ENCODE assay signal across 8 mouse cellular contexts in the genomic region with DNA sequence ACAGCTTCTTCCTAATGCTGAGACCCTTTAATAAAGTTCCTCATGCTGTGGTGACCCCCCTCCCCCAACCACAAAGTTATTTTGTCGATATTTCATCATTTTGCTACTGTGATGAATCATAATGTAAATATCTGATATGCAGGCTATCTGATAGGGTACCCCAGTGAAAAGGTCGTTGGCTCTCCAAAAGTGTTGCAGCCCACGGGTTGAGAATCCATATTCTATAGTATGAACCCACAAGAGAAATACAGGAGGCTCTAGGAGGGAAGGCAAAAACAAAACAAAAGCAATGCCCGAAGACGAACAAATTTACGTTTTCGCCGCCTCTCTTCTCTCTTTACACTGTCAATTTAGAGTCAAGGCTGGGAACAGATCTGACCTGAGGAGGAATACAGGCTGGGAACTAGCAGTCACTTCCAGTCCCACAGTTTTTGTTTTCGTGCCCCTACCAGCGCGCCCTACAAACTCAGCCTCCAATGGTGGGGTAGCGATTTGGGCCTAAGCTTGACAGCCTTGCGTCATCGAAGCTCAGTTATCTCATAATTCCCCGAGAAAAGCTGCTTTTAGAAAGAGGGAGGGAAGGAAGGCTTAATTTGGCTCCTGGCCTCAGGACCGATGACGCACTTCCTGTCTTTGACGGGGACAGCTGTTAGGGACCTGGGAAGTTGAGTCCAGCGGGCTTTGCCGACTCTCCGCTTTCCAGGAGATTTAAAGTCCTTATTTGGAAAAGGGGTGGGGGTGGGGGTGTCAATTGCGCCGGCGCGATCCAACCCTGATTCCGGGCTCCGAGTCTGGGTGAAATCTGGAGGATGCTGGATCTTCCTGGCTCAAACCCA. TPM values are rescaled to one million over a fixed set of nuclear protein-coding genes. Genes with fewer than 3 reads are reported as not detected.
A peak's percentile ranks its signal among the peaks of the same experiment; 100 is the strongest.
DNase-seq lines count a peak whose midpoint lies in the region; ATAC-seq and TF ChIP-seq lines count a peak whose summit lies in the region.

No protein-coding gene starts in this region.

- H3K9me3 ChIP-seq in forebrain, embryonic 13.5 days (replicated peaks) = no peaks in the 10 kb centered on the region
- no peaks in the 10 kb centered on the region for H3K9me3 ChIP-seq in heart, postnatal 0 days (replicated peaks; ENCODE audit: control insufficient read depth, low read length)
- no peaks in the 10 kb centered on the region for H3K9me3 ChIP-seq in liver, embryonic 14.5 days (ENCODE audit: control insufficient read depth, low read length)
- H3K9me3 ChIP-seq in stomach, embryonic 15.5 days = no peaks in the 10 kb centered on the region

- H3K4me1 ChIP-seq in forebrain, embryonic 13.5 days = peaks cover 6% of the 10 kb centered on the region
- H3K4me1 ChIP-seq in heart, postnatal 0 days (ENCODE audit: control insufficient read depth, insufficient read depth) = 0 out of 2 replicates have a peak, but pooled peaks cover 10% of the 10 kb centered on the region
- peaks cover 13 to 16% of the 10 kb centered on the region in 2 experiments for H3K4me1 ChIP-seq in liver, embryonic 14.5 days (replicated peaks; ENCODE audit: control insufficient read depth in 2 of 2, insufficient read depth in 2 of 2, low read length in 1 of 2)
- no peaks in the 10 kb centered on the region for H3K4me1 ChIP-seq in stomach, embryonic 15.5 days

- DNase-seq in ES-CJ7 (ENCODE audit: low read depth, low spot score) = peak; percentile 90
- DNase-seq in cerebellum, adult 11 months = peak; percentile 79
- DNase-seq in heart, postnatal 0 days (ENCODE audit: low spot score) = peak; percentile 95
- DNase-seq in kidney, postnatal 36 days = peak; percentile 87 to 89
- DNase-seq in liver, embryonic 14.5 days (ENCODE audit: low read depth in 3 of 3, low spot score in 3 of 3) = peak; percentile 62 to 73 (median 71)
- DNase-seq in neural tube, embryonic 10.5 days (ENCODE audit: extremely low spot score, low spot score) = peak; percentile 79

- peak overlapping the region; percentile 67 for H3K4me2 ChIP-seq in forebrain, embryonic 13.5 days
- H3K4me2 ChIP-seq in heart, postnatal 0 days (ENCODE audit: low read depth, low read length) = peak overlapping the region; percentile 77
- peak overlapping the region; percentile 86 for H3K4me2 ChIP-seq in liver, embryonic 14.5 days (ENCODE audit: low read depth)
- peak overlapping the region; percentile 73 for H3K4me2 ChIP-seq in stomach, embryonic 15.5 days

- TF ChIP-seq EP300 in heart, postnatal 0 days (IDR thresholded peaks at IDR 0.05; ENCODE audit: low read depth) = no peak
- TF ChIP-seq EP300 in liver, embryonic 14.5 days (IDR thresholded peaks at IDR 0.05; ENCODE audit: low read depth) = no peak

- H3K27me3 ChIP-seq in forebrain, embryonic 13.5 days = 0 out of 2 replicates have a peak, but pooled peaks cover 8% of the 10 kb centered on the region
- H3K27me3 ChIP-seq in heart, postnatal 0 days (ENCODE audit: control insufficient read depth, insufficient read depth, low read length) = no peaks in the 10 kb centered on the region
- H3K27me3 ChIP-seq in liver, embryonic 14.5 days (ENCODE audit: control insufficient read depth, insufficient read depth, low read length) = no peaks in the 10 kb centered on the region
- no peaks in the 10 kb centered on the region for H3K27me3 ChIP-seq in stomach, embryonic 15.5 days (replicated peaks)

- no peak for TF ChIP-seq CTCF in heart, postnatal 0 days (IDR thresholded peaks at IDR 0.05; ENCODE audit: low read depth)
- TF ChIP-seq CTCF in liver, embryonic 14.5 days (IDR thresholded peaks at IDR 0.05; ENCODE audit: low read depth) = no peak

- H3K4me3 ChIP-seq in forebrain, embryonic 13.5 days = peak overlapping the region; percentile 47
- H3K4me3 ChIP-seq in heart, postnatal 0 days (ENCODE audit: low read depth, low read length) = peak overlapping the region; percentile 56
- peak overlapping the region; percentile 52 to 62 for H3K4me3 ChIP-seq in liver, embryonic 14.5 days (ENCODE audit: insufficient read depth in 1 of 2, low read depth in 2 of 2, low read length in 2 of 2)
- peak overlapping the region; percentile 50 for H3K4me3 ChIP-seq in stomach, embryonic 15.5 days (replicated peaks)

- H3K9ac ChIP-seq in forebrain, embryonic 13.5 days = peak overlapping the region; percentile 68
- peak overlapping the region; percentile 65 for H3K9ac ChIP-seq in heart, postnatal 0 days (replicated peaks; ENCODE audit: low read depth, low read length)
- peak overlapping the region; percentile 79 for H3K9ac ChIP-seq in liver, embryonic 14.5 days (replicated peaks)
- peak overlapping the region; percentile 23; the same call in 1 of the 2 replicates for H3K9ac ChIP-seq in stomach, embryonic 15.5 days

- H3K36me3 ChIP-seq in forebrain, embryonic 13.5 days (ENCODE audit: poor library complexity, severe bottlenecking) = no peaks in the 10 kb centered on the region
- no peaks in the 10 kb centered on the region for H3K36me3 ChIP-seq in heart, postnatal 0 days (replicated peaks; ENCODE audit: control insufficient read depth, insufficient read depth, low read length)
- H3K36me3 ChIP-seq in liver, embryonic 14.5 days (replicated peaks; ENCODE audit: control insufficient read depth, insufficient read depth, low read depth) = no peaks in the 10 kb centered on the region
- H3K36me3 ChIP-seq in stomach, embryonic 15.5 days = no peaks in the 10 kb centered on the region

- peak overlapping the region; percentile 52; the same call in 1 of the 2 replicates for H3K27ac ChIP-seq in forebrain, embryonic 13.5 days
- H3K27ac ChIP-seq in heart, postnatal 0 days (ENCODE audit: low read depth) = peak overlapping the region; percentile 91
- peak overlapping the region; percentile 49 for H3K27ac ChIP-seq in liver, embryonic 14.5 days
- peak overlapping the region; percentile 76; the same call in 1 of the 2 replicates for H3K27ac ChIP-seq in stomach, embryonic 15.5 days

- ATAC-seq in forebrain, embryonic 13.5 days = peak; percentile 97
- ATAC-seq in heart, postnatal 0 days (ENCODE audit: insufficient read depth, low read depth) = peak; percentile 93
- ATAC-seq in liver, embryonic 14.5 days (ENCODE audit: insufficient read depth) = peak; percentile 80
- ATAC-seq in stomach, embryonic 15.5 days (ENCODE audit: insufficient read depth, low FRiP score, low read depth) = peak; percentile 88

- WGBS in forebrain, embryonic 13.5 days = 5% methylated on average over 27 of the region's 27 CpGs
- 3% methylated on average over 27 of the region's 27 CpGs for WGBS in heart, postnatal 0 days
- 4% methylated on average over 27 of the region's 27 CpGs for WGBS in liver, embryonic 14.5 days (ENCODE audit: insufficient replicate concordance)
- WGBS in stomach, embryonic 15.5 days = 3% methylated on average over 27 of the region's 27 CpGs

RNA-seq across cellular contexts. Expression of a gene that starts 5.6 kb away (rescaled TPM):
- polyA plus RNA-seq in forebrain, embryonic 13.5 days (2015; fragmentation: Nextera tagmentation; extraction: Ambion mirVana) = 97.9 and 98.4 TPM in 2 replicates
- total RNA-seq in heart, postnatal 0 days (2014; rRNA removed; ENCODE audit: low replicate concordance) = 32.7 and 40.8 TPM in 2 replicates
- polyA plus RNA-seq in heart, postnatal 0 days (2015; fragmentation: Nextera tagmentation; extraction: Ambion mirVana) = 49.1 and 54.5 TPM in 2 replicates
- 18.6 and 24.5 TPM in 2 replicates for polyA plus RNA-seq in liver, embryonic 14.5 days (2012; rRNA removed)
- 23.0 and 25.6 TPM in 2 replicates for polyA plus RNA-seq in liver, embryonic 14.5 days (2014; fragmentation: Nextera tagmentation; extraction: Ambion mirVana)
- polyA plus RNA-seq in stomach, embryonic 15.5 days (2015; fragmentation: Nextera tagmentation; extraction: Ambion mirVana) = 77.7 and 80.7 TPM in 2 replicates

RNA-seq across cellular contexts. Expression of a gene that starts 32.7 kb away (rescaled TPM):
- 3.7 and 4.4 TPM in 2 replicates for polyA plus RNA-seq in forebrain, embryonic 13.5 days (2015; fragmentation: Nextera tagmentation; extraction: Ambion mirVana)
- total RNA-seq in heart, postnatal 0 days (2014; rRNA removed; ENCODE audit: low replicate concordance) = 1.7 and 1.9 TPM in 2 replicates
- polyA plus RNA-seq in heart, postnatal 0 days (2015; fragmentation: Nextera tagmentation; extraction: Ambion mirVana) = 1.5 and 2.1 TPM in 2 replicates
- 0.94 and 1.3 TPM in 2 replicates for polyA plus RNA-seq in liver, embryonic 14.5 days (2012; rRNA removed)
- polyA plus RNA-seq in liver, embryonic 14.5 days (2014; fragmentation: Nextera tagmentation; extraction: Ambion mirVana) = 1.2 and 2.0 TPM in 2 replicates
- 2.5 and 2.6 TPM in 2 replicates for polyA plus RNA-seq in stomach, embryonic 15.5 days (2015; fragmentation: Nextera tagmentation; extraction: Ambion mirVana)

RNA-seq across cellular contexts. Expression of a gene that starts 45.3 kb away (rescaled TPM):
- polyA plus RNA-seq in forebrain, embryonic 13.5 days (2015; fragmentation: Nextera tagmentation; extraction: Ambion mirVana) = 21.7 and 25.4 TPM in 2 replicates
- 14.1 and 17.5 TPM in 2 replicates for total RNA-seq in heart, postnatal 0 days (2014; rRNA removed; ENCODE audit: low replicate concordance)
- polyA plus RNA-seq in heart, postnatal 0 days (2015; fragmentation: Nextera tagmentation; extraction: Ambion mirVana) = 19.5 and 22.4 TPM in 2 replicates
- polyA plus RNA-seq in liver, embryonic 14.5 days (2012; rRNA removed) = 7.0 and 9.5 TPM in 2 replicates
- 4.2 and 4.6 TPM in 2 replicates for polyA plus RNA-seq in liver, embryonic 14.5 days (2014; fragmentation: Nextera tagmentation; extraction: Ambion mirVana)
- polyA plus RNA-seq in stomach, embryonic 15.5 days (2015; fragmentation: Nextera tagmentation; extraction: Ambion mirVana) = 33.0 and 36.3 TPM in 2 replicates

RNA-seq across cellular contexts. Expression of a gene that starts 45.6 kb away (rescaled TPM):
- polyA plus RNA-seq in forebrain, embryonic 13.5 days (2015; fragmentation: Nextera tagmentation; extraction: Ambion mirVana) = 16.4 and 18.1 TPM in 2 replicates
- total RNA-seq in heart, postnatal 0 days (2014; rRNA removed; ENCODE audit: low replicate concordance) = 3.6 and 7.8 TPM in 2 replicates
- 5.2 TPM in 2 replicates for polyA plus RNA-seq in heart, postnatal 0 days (2015; fragmentation: Nextera tagmentation; extraction: Ambion mirVana)
- 1.2 and 2.5 TPM in 2 replicates for polyA plus RNA-seq in liver, embryonic 14.5 days (2012; rRNA removed)
- polyA plus RNA-seq in liver, embryonic 14.5 days (2014; fragmentation: Nextera tagmentation; extraction: Ambion mirVana) = 2.9 and 4.0 TPM in 2 replicates
- polyA plus RNA-seq in stomach, embryonic 15.5 days (2015; fragmentation: Nextera tagmentation; extraction: Ambion mirVana) = 9.9 and 10.0 TPM in 2 replicates

Comparison
In these comparisons a context has a peak if more than half of its experiments do, and no peak if none do; other contexts are left out.
1. Peak in every context shown above with its lines: DNase-seq, ATAC-seq, H3K4me3 ChIP-seq and H3K27ac ChIP-seq.
2. H3K9ac ChIP-seq: peak in every context shown above with its lines; median percentile 79 in liver, embryonic 14.5 days; 68 in forebrain, embryonic 13.5 days; 65 in heart, postnatal 0 days; 23 in stomach, embryonic 15.5 days.